Mouse (Mus musculus) heart, embryonic 15.5 days (tissue): ENCODE data around the gene Gpr158. TPM values are rescaled to one million over a fixed set of nuclear protein-coding genes. Genes with fewer than 3 reads are reported as not detected.

Experiments
- ATAC-seq: fragments of 200-750 bp; cut with Nextera tagmentation; replicated peaks from 2 replicates; pipeline ENCODE4 v1.8.0; 2017; ENCODE audit warnings: low read depth, moderate TSS enrichment; ENCODE audit not compliant: insufficient number of reproducible peaks, insufficient read depth, low FRiP score
- H3K27ac ChIP-seq: fragments of 300-500 bp; sonication (generic); 2 replicates; pipeline ENCODE4 v1.5.1; 2015; ENCODE audit warnings: mild to moderate bottlenecking, inconsistent platforms
- H3K27me3 ChIP-seq: fragments of 300-500 bp; sonication (generic); 2 replicates; pipeline ENCODE4 v1.6.1; 2015; ENCODE audit warnings: inconsistent platforms
- H3K36me3 ChIP-seq: fragments of 300-500 bp; sonication (generic); 2 replicates; pipeline ENCODE4 v1.6.1; 2015; ENCODE audit warnings: mild to moderate bottlenecking, inconsistent platforms
- H3K4me1 ChIP-seq: fragments of 300-500 bp; sonication (generic); replicated peaks from 2 replicates; pipeline ENCODE4 v1.6.1; 2015; ENCODE audit warnings: inconsistent platforms
- H3K4me2 ChIP-seq: fragments of 300-500 bp; sonication (generic); 2 replicates; pipeline ENCODE4 v1.6.1; 2015; ENCODE audit warnings: inconsistent platforms, mild to moderate bottlenecking, moderate library complexity
- H3K4me3 ChIP-seq: fragments of 300-500 bp; sonication (generic); 2 replicates; pipeline ENCODE4 v1.5.1; 2015; ENCODE audit warnings: mild to moderate bottlenecking, inconsistent platforms
- H3K9ac ChIP-seq: fragments of 300-500 bp; sonication (generic); 2 replicates; pipeline ENCODE4 v1.6.1; 2015; ENCODE audit warnings: mild to moderate bottlenecking, inconsistent platforms
- H3K9me3 ChIP-seq: fragments of 300-500 bp; sonication (generic); replicated peaks from 2 replicates; pipeline ENCODE4 v1.6.1; 2016; ENCODE audit warnings: inconsistent platforms
- WGBS: fragments of 180-500 bp; shearing (Covaris S2); methylation state at CpG from one replicate; pipeline ENCODE4 v1.1.7; 2015; ENCODE audit warnings: mixed read lengths; 5-methylcytosine and 5-hydroxymethylcytosine counted together
- polyA plus RNA-seq: library from polyadenylated mRNA; unstranded; fragments of >200 nt; fragmentation: Nextera tagmentation; extraction: Ambion mirVana; gene quantifications from 2 replicates; pipeline ENCODE4 v1.2.1, GENCODE M21; 2015

Gene Gpr158
- polyA plus RNA-seq, 1 experiment from 2014 or later, result not detected

GRCm38 (mm10) chr2:21665721-21666120, 298.4 kb downstream of the Gpr158 start:
- no peaks in the 10 kb centered on the region for H3K27me3 ChIP-seq
- 65% methylated on average over 4 of the region's 4 CpGs for WGBS
- H3K4me2 ChIP-seq, result no peak overlapping the region
- no peaks in the 10 kb centered on the region for H3K36me3 ChIP-seq
- H3K4me1 ChIP-seq, result no peaks in the 10 kb centered on the region
- ATAC-seq, result no peak
- H3K9ac ChIP-seq, result no peak overlapping the region
- H3K4me3 ChIP-seq, result no peak overlapping the region
- H3K27ac ChIP-seq, result no peak overlapping the region
- H3K9me3 ChIP-seq, result no peaks in the 10 kb centered on the region

DNA sequence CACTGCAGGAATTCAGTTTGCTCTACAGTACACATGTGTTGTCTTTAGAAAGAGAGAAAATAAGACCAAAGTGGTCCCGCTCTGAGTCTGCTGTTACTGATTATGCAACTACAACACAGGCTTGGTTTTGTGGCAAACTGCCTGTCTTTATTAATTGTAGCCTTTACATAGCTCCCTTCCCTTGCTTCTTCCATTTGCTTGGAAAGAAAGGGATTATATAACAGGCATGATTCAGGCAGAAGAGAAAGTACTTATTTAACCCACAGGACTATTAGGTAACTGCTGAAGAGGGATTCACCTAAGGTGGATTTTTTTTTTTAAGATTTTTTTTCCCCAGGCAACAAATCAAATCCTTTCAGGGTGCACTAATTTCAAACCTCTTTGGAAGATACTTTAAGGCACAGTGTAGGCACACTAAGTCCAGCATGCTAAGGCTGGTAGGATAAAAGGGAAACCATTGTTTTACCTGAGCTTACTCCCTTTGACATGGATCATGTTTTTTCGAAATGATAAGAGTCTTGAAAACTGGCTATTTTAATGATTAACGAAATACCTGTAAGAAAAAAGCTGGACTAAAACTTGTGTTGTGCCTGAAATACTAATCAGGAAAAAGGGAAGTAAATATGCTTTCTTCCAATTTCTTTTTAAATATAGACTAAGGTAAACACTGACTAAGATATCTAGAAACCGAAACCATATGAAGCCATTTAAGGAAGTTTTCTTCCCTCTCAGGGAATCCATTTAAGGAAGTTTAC, 308.9 kb downstream of the Gpr158 start:
- H3K27me3 ChIP-seq, result no peaks in the 10 kb centered on the region
- ATAC-seq, result no peak
- no peaks in the 10 kb centered on the region for H3K9me3 ChIP-seq
- H3K27ac ChIP-seq, result no peak overlapping the region
- WGBS, result 75% methylated on average over 4 of the region's 4 CpGs
- H3K4me3 ChIP-seq, result no peak overlapping the region
- no peaks in the 10 kb centered on the region for H3K36me3 ChIP-seq
- no peak overlapping the region for H3K4me2 ChIP-seq
- H3K9ac ChIP-seq, result no peak overlapping the region
- no peaks in the 10 kb centered on the region for H3K4me1 ChIP-seq

GRCm38 (mm10) chr2:21676839-21677123, 309.4 kb downstream of the Gpr158 start:
- WGBS, result 81% methylated on average over 2 of the region's 2 CpGs
- Histone ChIP-seq H3K4me2 (no peak overlapping the region), H3K4me3 (no peak overlapping the region), H3K4me1 (no peaks in the 10 kb centered on the region), H3K27me3 (no peaks in the 10 kb centered on the region), H3K27ac (no peak overlapping the region), H3K9me3 (no peaks in the 10 kb centered on the region), H3K36me3 (no peaks in the 10 kb centered on the region), H3K9ac (no peak overlapping the region)
- no peak for ATAC-seq

GRCm38 (mm10) chr2:21680735-21681270, 313.5 kb downstream of the Gpr158 start:
- no peak overlapping the region for H3K4me3 ChIP-seq
- no peaks in the 10 kb centered on the region for H3K9me3 ChIP-seq
- WGBS, result 61% methylated on average over 1 of the region's 1 CpGs
- no peaks in the 10 kb centered on the region for H3K36me3 ChIP-seq
- H3K27me3 ChIP-seq, result no peaks in the 10 kb centered on the region
- no peak overlapping the region for H3K9ac ChIP-seq
- ATAC-seq, result no peak
- no peak overlapping the region for H3K4me2 ChIP-seq
- no peak overlapping the region for H3K27ac ChIP-seq
- no peaks in the 10 kb centered on the region for H3K4me1 ChIP-seq

DNA sequence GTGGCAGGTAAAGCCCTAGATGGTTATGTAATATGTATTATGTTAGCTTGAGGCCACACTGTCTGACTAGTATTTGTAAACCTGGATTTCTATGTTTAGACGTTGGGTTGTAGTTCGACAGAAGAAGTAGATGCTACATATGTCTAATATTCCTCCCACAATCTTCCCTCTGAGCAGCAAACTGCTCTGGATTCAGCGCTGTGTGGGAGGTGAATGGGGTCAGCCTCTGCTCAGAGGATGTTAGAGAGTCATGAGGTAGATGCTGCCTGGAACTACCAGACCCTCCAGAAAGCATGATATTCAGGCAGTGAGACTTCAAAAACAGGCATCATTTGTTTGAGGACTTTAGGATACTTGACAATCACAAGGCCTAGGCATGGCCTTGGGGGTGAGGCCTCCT, 317.4 kb downstream of the Gpr158 start:
- WGBS, result 79% methylated on average over 3 of the region's 3 CpGs
- Histone ChIP-seq H3K4me1 (no peaks in the 10 kb centered on the region), H3K9ac (no peak overlapping the region), H3K27ac (no peak overlapping the region), H3K4me2 (no peak overlapping the region), H3K9me3 (no peaks in the 10 kb centered on the region), H3K27me3 (no peaks in the 10 kb centered on the region), H3K36me3 (no peaks in the 10 kb centered on the region), H3K4me3 (no peak overlapping the region)
- no peak for ATAC-seq

DNA sequence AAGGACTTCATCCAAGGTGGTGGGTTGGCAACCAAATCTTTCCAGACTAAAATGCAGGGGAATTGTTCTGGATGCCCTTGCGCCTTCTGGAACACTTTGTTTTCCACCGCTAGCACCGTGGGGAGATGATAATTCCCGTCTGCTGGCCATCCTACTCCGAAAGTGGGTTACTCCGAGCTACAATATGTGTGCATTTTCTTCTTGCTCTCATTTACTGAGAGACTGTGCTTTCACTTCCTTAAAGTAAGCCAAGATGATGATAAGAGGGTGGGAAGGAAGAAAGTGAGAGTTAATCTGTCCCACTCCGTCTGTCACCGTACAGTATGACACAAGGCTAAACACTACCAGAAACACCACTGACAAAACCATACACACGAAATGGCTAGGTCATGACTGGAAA, 325.8 kb downstream of the Gpr158 start:
- no peak overlapping the region for H3K27ac ChIP-seq
- H3K9me3 ChIP-seq, result no peaks in the 10 kb centered on the region
- 79% methylated on average over 9 of the region's 9 CpGs for WGBS
- H3K4me2 ChIP-seq, result no peak overlapping the region
- H3K36me3 ChIP-seq, result no peaks in the 10 kb centered on the region
- H3K4me3 ChIP-seq, result no peak overlapping the region
- no peak for ATAC-seq
- H3K4me1 ChIP-seq, result no peaks in the 10 kb centered on the region
- H3K27me3 ChIP-seq, result no peaks in the 10 kb centered on the region
- H3K9ac ChIP-seq, result no peak overlapping the region

GRCm38 (mm10) chr2:21693807-21694594, 326.7 kb downstream of the Gpr158 start:
- H3K27me3 ChIP-seq, result no peaks in the 10 kb centered on the region
- no peaks in the 10 kb centered on the region for H3K4me1 ChIP-seq
- H3K9me3 ChIP-seq, result no peaks in the 10 kb centered on the region
- no peaks in the 10 kb centered on the region for H3K36me3 ChIP-seq
- 57% methylated on average over 5 of the region's 5 CpGs for WGBS
- H3K4me2 ChIP-seq, result no peak overlapping the region
- ATAC-seq, result no peak
- H3K27ac ChIP-seq, result no peak overlapping the region
- no peak overlapping the region for H3K9ac ChIP-seq
- H3K4me3 ChIP-seq, result no peak overlapping the region

DNA sequence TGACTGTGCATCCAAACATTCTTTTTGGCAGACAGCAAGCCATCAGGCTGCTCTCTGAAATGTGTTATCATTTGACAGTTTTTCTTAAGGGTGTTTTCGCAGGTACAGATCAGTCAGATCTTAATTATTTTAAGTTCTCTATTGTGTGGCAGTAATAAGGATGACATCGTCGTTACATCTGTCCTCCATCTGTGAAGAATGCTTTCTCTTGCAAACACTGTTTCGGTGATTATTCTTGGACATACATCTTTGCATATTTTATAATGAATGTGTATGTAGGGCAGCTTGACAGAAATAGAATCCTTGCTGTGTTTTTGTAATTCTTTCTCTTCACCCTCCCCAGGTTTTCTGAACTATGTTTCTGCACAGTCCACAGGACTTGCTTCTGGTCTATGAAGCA, 360.7 kb downstream of the Gpr158 start:
- Histone ChIP-seq H3K27ac (no peak overlapping the region), H3K4me3 (no peak overlapping the region), H3K4me2 (no peak overlapping the region), H3K27me3 (no peaks in the 10 kb centered on the region), H3K9me3 (no peaks in the 10 kb centered on the region), H3K4me1 (no peaks in the 10 kb centered on the region), H3K36me3 (no peaks in the 10 kb centered on the region), H3K9ac (no peak overlapping the region)
- ATAC-seq, result no peak
- 76% methylated on average over 4 of the region's 4 CpGs for WGBS

DNA sequence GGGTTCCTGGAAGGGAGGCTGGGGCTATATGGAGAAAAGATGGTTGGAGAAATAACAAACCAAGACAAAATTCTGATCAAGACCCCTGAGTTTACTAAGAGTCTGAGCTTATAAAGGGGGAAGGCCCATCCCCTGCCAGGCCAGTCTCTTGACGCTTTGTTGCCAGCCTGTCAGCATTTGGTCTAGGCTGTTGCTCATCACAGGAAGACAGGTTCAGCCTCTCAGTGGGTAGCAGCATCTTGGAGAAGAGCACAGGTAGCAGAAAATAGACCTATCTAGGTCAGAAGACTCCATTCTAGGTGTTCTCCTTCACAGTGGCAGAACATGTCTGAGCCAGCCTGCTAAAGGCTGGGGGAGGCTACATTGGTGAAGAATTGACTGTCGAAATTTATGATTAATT, 416.4 kb downstream of the Gpr158 start:
- Histone ChIP-seq H3K27me3 (no peaks in the 10 kb centered on the region), H3K9me3 (no peaks in the 10 kb centered on the region), H3K4me1 (no peaks in the 10 kb centered on the region), H3K27ac (no peak overlapping the region), H3K36me3 (no peaks in the 10 kb centered on the region), H3K4me2 (no peak overlapping the region), H3K9ac (no peak overlapping the region), H3K4me3 (no peak overlapping the region)
- WGBS, result 83% methylated on average over 2 of the region's 2 CpGs
- ATAC-seq, result no peak

DNA sequence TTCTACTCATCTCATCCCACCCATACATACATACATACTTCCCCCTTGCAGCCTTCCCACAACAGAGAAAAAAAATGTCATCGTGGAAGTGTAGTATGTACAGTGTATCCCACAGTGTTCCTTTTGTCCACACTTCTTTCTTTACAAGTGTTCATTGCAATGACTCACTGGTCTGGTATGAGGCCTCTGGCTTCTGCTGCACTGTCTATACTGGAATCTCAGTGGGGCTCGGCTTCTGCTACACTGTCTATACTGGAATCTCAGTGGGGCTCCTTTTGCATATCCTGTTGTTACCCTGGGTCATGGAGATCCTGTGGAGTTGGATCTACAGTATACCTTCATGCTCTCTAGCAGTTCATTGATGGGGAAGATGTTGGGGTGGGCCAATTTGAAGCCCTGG, 425.8 kb downstream of the Gpr158 start:
- Histone ChIP-seq H3K27ac (no peak overlapping the region), H3K9ac (no peak overlapping the region), H3K27me3 (no peaks in the 10 kb centered on the region), H3K4me2 (no peak overlapping the region), H3K9me3 (no peaks in the 10 kb centered on the region), H3K4me3 (no peak overlapping the region), H3K4me1 (no peaks in the 10 kb centered on the region), H3K36me3 (no peaks in the 10 kb centered on the region)
- WGBS, result 44% methylated on average over 2 of the region's 2 CpGs
- ATAC-seq, result no peak

DNA sequence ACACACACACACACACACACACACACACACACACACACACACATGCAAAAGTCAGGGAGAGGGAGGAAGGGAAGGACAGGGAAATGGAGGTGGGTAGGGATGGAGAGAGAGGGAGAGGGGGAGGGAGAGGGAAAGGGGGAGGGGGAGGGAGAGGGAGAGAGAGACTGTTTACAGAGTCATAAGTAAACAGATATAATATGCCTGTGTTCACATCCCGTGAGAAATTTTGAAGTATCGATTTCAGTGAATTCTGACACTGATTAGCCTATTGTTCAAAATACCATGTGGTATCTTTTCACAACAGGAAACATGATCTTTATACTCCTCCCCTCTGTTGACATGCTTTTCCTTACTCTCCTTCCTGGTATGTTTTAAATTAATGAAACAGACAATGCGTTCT, 432.3 kb downstream of the Gpr158 start:
- ATAC-seq, result no peak
- Histone ChIP-seq H3K9me3 (no peaks in the 10 kb centered on the region), H3K4me2 (no peak overlapping the region), H3K9ac (no peak overlapping the region), H3K27ac (no peak overlapping the region), H3K36me3 (no peaks in the 10 kb centered on the region), H3K4me3 (no peak overlapping the region), H3K27me3 (no peaks in the 10 kb centered on the region), H3K4me1 (no peaks in the 10 kb centered on the region)
- WGBS, result 64% methylated on average over 3 of the region's 3 CpGs

DNA sequence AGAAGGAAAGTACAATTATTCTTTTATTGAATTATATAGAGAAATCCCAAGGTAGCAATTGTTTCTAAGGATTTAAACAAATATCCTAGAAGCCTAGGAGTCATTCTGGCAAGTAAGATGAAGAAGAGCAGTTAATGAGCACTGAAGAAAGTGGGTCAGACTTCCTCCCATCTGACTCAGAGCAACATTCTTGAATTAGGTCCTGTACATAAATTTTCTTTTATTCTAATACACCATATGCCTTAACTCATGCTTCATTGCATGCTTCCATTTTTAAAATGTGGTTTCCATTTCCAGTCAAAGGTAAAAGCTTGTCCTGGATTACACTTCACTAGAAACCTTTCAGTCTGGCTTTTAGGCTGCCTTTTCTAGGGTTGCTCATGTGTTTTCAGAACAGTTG, 432.7 kb downstream of the Gpr158 start:
- Histone ChIP-seq H3K4me1 (no peaks in the 10 kb centered on the region), H3K9me3 (no peaks in the 10 kb centered on the region), H3K4me3 (no peak overlapping the region), H3K27me3 (no peaks in the 10 kb centered on the region), H3K9ac (no peak overlapping the region), H3K36me3 (no peaks in the 10 kb centered on the region), H3K27ac (no peak overlapping the region), H3K4me2 (no peak overlapping the region)
- ATAC-seq, result no peak
